Mouse (Mus musculus): ENCODE results near the gene Dock9. TPM values are rescaled to one million over a fixed set of nuclear protein-coding genes. Genes with fewer than 3 reads are reported as not detected.

Gene Dock9
- polyA plus RNA-seq, 1 experiment from 2014 or later: 14.5 TPM

GRCm38 (mm10) chr14:121530853-121531252 lies 266.8 kb downstream of the Dock9 start:
- H3K27me3 ChIP-seq (replicated peaks): no peaks in the 10 kb centered on the region
- no peak overlapping the region for H3K9ac ChIP-seq
- no peaks in the 10 kb centered on the region for H3K9me3 ChIP-seq
- WGBS: 87% methylated on average over 9 of the region's 9 CpGs
- no peak for ATAC-seq (replicated peaks)
- H3K27ac ChIP-seq: no peak overlapping the region
- H3K4me2 ChIP-seq: no peak overlapping the region
- no peaks in the 10 kb centered on the region for H3K36me3 ChIP-seq (replicated peaks)
- H3K4me3 ChIP-seq: no peak overlapping the region
- H3K4me1 ChIP-seq: no peaks in the 10 kb centered on the region

- no peaks in the 10 kb centered on the region for H3K4me1 ChIP-seq
- no peaks in the 10 kb centered on the region for H3K9me3 ChIP-seq
- no peak overlapping the region for H3K4me2 ChIP-seq
- no peak overlapping the region for H3K27ac ChIP-seq
- H3K36me3 ChIP-seq (replicated peaks): no peaks in the 10 kb centered on the region
- WGBS: 79% methylated on average over 3 of the region's 3 CpGs
- H3K9ac ChIP-seq: no peak overlapping the region
- no peak for ATAC-seq (replicated peaks)
- H3K27me3 ChIP-seq (replicated peaks): no peaks in the 10 kb centered on the region
- no peak overlapping the region for H3K4me3 ChIP-seq
Measured at GRCm38 (mm10) chr14:121527883-121528282, 269.8 kb downstream of the Dock9 start.

DNA sequence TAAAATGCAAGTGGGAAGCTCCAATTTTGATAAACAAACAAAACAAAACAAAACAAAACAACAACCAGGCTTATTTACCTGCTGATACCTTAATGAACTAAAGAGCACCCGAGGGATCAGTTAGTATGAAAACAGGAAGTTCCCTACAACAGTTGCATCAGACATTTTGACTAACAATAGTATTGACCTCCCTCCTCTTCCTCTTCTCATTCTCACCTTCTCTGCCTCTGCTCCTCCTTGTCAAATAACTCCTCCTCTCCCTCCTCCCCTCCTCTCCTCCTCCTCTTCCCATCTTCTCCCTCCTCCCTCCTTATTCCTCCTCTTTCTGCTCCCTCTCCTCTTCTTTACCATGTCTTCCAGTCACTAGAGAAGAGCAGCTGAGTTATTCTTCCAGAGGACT lies 270.4 kb downstream of the Dock9 start:
- WGBS: 88% methylated on average over 1 of the region's 1 CpGs

DNA sequence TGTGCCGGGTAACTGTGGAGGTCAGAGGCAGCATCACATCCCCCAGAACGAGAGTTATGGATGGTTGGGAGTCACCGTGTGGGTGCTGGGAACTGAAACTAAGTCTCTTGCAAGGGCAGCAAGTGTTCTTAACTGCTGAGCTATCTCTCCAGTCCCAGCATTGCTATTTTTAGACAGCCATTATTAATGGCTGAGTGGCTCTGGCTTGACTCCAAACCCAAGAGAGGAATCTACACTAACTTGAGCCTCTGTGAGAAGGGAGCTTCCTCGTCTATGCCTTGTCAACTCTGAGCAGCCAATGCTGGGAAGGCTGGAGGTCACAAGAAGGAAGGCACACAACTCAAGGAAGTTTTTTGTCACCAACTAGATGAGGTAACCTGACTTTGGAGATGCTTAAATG lies 275.9 kb downstream of the Dock9 start:
- H3K27ac ChIP-seq: no peak overlapping the region
- no peaks in the 10 kb centered on the region for H3K27me3 ChIP-seq (replicated peaks)
- no peak overlapping the region for H3K9ac ChIP-seq
- H3K4me3 ChIP-seq: no peak overlapping the region
- no peaks in the 10 kb centered on the region for H3K9me3 ChIP-seq
- no peaks in the 10 kb centered on the region for H3K4me1 ChIP-seq
- H3K36me3 ChIP-seq (replicated peaks): no peaks in the 10 kb centered on the region
- no peak overlapping the region for H3K4me2 ChIP-seq
- WGBS: 79% methylated on average over 4 of the region's 4 CpGs
- ATAC-seq (replicated peaks): no peak

More for the DNA sequence above, 270.4 kb downstream of the Dock9 start:
- Histone ChIP-seq H3K4me1 (no peaks in the 10 kb centered on the region), H3K4me2 (no peak overlapping the region), H3K9me3 (no peaks in the 10 kb centered on the region), H3K36me3 (replicated peaks) (no peaks in the 10 kb centered on the region), H3K4me3 (no peak overlapping the region), H3K27ac (no peak overlapping the region), H3K27me3 (replicated peaks) (no peaks in the 10 kb centered on the region), H3K9ac (no peak overlapping the region)
- ATAC-seq (replicated peaks): no peak

DNA sequence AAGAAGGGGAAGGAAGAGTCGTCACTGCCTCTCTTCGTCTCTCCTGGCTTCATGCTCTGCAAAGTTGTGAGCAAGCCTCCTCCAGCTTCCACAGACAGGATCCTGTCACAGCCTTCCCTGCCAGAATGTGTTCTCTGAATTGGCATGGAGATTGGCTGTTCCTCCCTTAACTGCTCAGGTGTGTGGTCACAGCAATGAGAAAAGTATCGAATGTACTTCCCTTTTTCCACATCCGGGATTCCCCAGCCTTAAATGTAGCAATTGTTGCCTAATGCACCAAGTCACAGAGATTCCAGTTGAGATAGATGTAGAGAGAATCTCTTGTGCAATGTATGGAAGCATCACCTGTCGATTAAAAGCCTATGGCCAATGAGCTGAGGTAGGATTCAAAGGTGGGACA lies 280.8 kb downstream of the Dock9 start:
- WGBS: 91% methylated on average over 5 of the region's 5 CpGs
- no peak for ATAC-seq (replicated peaks)
- no peaks in the 10 kb centered on the region for H3K36me3 ChIP-seq (replicated peaks)
- no peak overlapping the region for H3K27ac ChIP-seq
- no peak overlapping the region for H3K9ac ChIP-seq
- no peaks in the 10 kb centered on the region for H3K4me1 ChIP-seq
- H3K9me3 ChIP-seq: no peaks in the 10 kb centered on the region
- H3K4me2 ChIP-seq: no peak overlapping the region
- no peaks in the 10 kb centered on the region for H3K27me3 ChIP-seq (replicated peaks)
- H3K4me3 ChIP-seq: no peak overlapping the region

DNA sequence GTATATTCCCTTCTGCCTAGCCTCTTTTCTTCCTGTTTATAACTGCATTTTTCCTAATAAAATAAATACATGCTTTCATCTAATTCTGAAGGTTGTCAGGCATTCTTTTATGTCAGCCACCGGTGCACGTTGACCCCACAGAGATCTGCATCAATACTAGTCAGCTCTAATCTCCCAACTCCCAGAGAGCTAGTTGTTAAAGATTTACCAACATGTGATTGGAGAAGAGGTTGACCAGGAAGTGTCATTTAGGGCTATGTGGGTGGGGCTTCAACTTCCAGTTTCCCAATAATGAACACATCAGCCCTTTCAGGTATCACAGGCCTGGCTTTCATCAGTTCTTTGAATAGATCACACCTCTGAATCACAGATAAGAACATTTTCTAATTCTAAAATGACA lies 288.7 kb downstream of the Dock9 start:
- Histone ChIP-seq H3K27me3 (replicated peaks) (peaks cover 21% of the 10 kb centered on the region), H3K9ac (no peak overlapping the region), H3K4me2 (no peak overlapping the region), H3K4me1 (peaks cover 5% of the 10 kb centered on the region; the same call in 1 of the 2 replicates), H3K9me3 (no peaks in the 10 kb centered on the region), H3K27ac (no peak overlapping the region), H3K36me3 (replicated peaks) (no peaks in the 10 kb centered on the region), H3K4me3 (no peak overlapping the region)
- 60% methylated on average over 2 of the region's 2 CpGs for WGBS
- ATAC-seq (replicated peaks): no peak

- WGBS: 29% methylated on average over 6 of the region's 6 CpGs
- Histone ChIP-seq H3K27ac (no peak overlapping the region), H3K27me3 (replicated peaks) (peaks cover 21% of the 10 kb centered on the region), H3K4me2 (no peak overlapping the region), H3K9ac (no peak overlapping the region), H3K4me1 (peaks cover 5% of the 10 kb centered on the region; the same call in 1 of the 2 replicates), H3K4me3 (no peak overlapping the region), H3K36me3 (replicated peaks) (no peaks in the 10 kb centered on the region), H3K9me3 (no peaks in the 10 kb centered on the region)
- ATAC-seq (replicated peaks): no peak
Measured at GRCm38 (mm10) chr14:121506336-121506735, 291.3 kb downstream of the Dock9 start.

- WGBS: 30% methylated on average over 9 of the region's 9 CpGs
- peak overlapping the region; percentile 30; the same call in 1 of the 2 replicates for H3K4me2 ChIP-seq
Measured at GRCm38 (mm10) chr14:121505485-121505860, 292.2 kb downstream of the Dock9 start.

GRCm38 (mm10) chr14:121504781-121505484 lies 292.7 kb downstream of the Dock9 start, which contains the start of gene Slc15a1:
Slc15a1 (minus strand) TSS chr14:121505252.
- no peak within 1 kb of the TSS for H3K27ac ChIP-seq
- no peak within 1 kb of the TSS for H3K9ac ChIP-seq
- peak within 1 kb of the TSS; percentile 30 for H3K4me2 ChIP-seq
- 11% methylated on average over 33 of the region's 33 CpGs for WGBS
- no peaks in the 10 kb centered on the region for H3K9me3 ChIP-seq
- 0 out of 2 replicates have a peak within 1 kb of the TSS, but pooled peaks have one; percentile 8 for H3K4me3 ChIP-seq
- peaks cover 21% of the 10 kb centered on the region for H3K27me3 ChIP-seq (replicated peaks)
- no peak for ATAC-seq (replicated peaks)
- no peaks in the 10 kb centered on the region for H3K36me3 ChIP-seq (replicated peaks)
- peaks cover 5% of the 10 kb centered on the region; the same call in 1 of the 2 replicates for H3K4me1 ChIP-seq

More at GRCm38 (mm10) chr14:121505485-121505860, 292.2 kb downstream of the Dock9 start:
- H3K27ac ChIP-seq: no peak overlapping the region
- H3K27me3 ChIP-seq (replicated peaks): peaks cover 21% of the 10 kb centered on the region
- H3K4me3 ChIP-seq: no peak overlapping the region
- no peaks in the 10 kb centered on the region for H3K36me3 ChIP-seq (replicated peaks)
- H3K4me1 ChIP-seq: peaks cover 5% of the 10 kb centered on the region; the same call in 1 of the 2 replicates
- no peak for ATAC-seq (replicated peaks)
- H3K9ac ChIP-seq: no peak overlapping the region
- no peaks in the 10 kb centered on the region for H3K9me3 ChIP-seq

DNA sequence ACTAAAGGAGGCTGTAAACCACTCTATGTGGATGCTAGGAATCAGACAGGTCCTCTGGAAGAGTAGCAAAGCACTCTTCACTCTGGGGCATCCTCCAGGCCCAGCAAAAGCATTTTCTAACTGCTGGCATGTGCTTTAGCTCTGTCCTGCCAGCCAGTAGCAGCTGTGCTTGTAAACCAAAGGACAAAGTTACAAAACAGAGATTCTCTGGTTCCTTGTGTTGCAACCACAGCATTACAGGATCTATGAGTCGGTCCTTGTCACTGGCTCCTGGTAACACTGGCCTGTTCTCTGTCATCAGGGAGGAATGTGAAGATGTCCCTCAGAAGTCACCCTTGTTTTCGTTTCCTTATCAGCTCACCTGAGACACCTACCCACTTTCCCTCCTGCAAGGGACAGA lies 297.1 kb downstream of the Dock9 start:
- H3K4me2 ChIP-seq: no peak overlapping the region
- no peak overlapping the region for H3K4me3 ChIP-seq
- no peak overlapping the region for H3K9ac ChIP-seq
- peaks cover 15% of the 10 kb centered on the region for H3K27me3 ChIP-seq (replicated peaks)
- no peaks in the 10 kb centered on the region for H3K36me3 ChIP-seq (replicated peaks)
- H3K27ac ChIP-seq: no peak overlapping the region
- H3K4me1 ChIP-seq: peaks cover 5% of the 10 kb centered on the region; the same call in 1 of the 2 replicates
- ATAC-seq (replicated peaks): no peak
- WGBS: 74% methylated on average over 2 of the region's 2 CpGs
- no peaks in the 10 kb centered on the region for H3K9me3 ChIP-seq

GRCm38 (mm10) chr14:121499769-121500168 lies 297.9 kb downstream of the Dock9 start:
- Histone ChIP-seq H3K36me3 (replicated peaks) (no peaks in the 10 kb centered on the region), H3K4me3 (no peak overlapping the region), H3K9me3 (no peaks in the 10 kb centered on the region), H3K4me1 (peaks cover under 1% of the 10 kb centered on the region; the same call in 1 of the 2 replicates), H3K4me2 (no peak overlapping the region), H3K27ac (no peak overlapping the region), H3K27me3 (replicated peaks) (peaks cover 7% of the 10 kb centered on the region), H3K9ac (no peak overlapping the region)
- 53% methylated on average over 1 of the region's 1 CpGs for WGBS
- no peak for ATAC-seq (replicated peaks)

GRCm38 (mm10) chr14:121497800-121498199 lies 299.8 kb downstream of the Dock9 start:
- no peaks in the 10 kb centered on the region for H3K36me3 ChIP-seq (replicated peaks)
- no peak overlapping the region for H3K27ac ChIP-seq
- H3K4me1 ChIP-seq: no peaks in the 10 kb centered on the region; the same call in 1 of the 2 replicates
- H3K27me3 ChIP-seq (replicated peaks): no peaks in the 10 kb centered on the region
- WGBS: 81% methylated on average over 1 of the region's 1 CpGs
- no peaks in the 10 kb centered on the region for H3K9me3 ChIP-seq
- H3K4me3 ChIP-seq: no peak overlapping the region
- no peak overlapping the region for H3K9ac ChIP-seq
- no peak for ATAC-seq (replicated peaks)
- H3K4me2 ChIP-seq: no peak overlapping the region

DNA sequence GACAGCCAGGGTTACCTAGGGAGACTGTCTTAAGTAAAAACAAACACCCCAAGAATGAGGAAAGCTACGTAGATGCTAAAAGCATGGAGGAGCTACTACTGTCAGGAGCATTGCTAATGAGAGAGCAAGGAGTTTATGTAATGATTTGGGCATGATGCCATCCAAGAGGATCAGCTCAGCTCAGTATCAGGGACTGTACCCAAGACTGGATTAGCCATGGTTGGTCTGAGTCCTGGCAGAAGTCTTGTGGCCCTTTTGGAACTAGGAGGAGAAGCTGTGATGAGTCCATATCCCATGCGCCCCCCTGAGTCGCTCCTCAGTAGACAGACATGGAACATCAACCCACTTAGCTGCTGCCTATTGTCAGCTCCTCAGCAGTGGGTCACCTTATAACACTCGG lies 301.9 kb downstream of the Dock9 start:
- Histone ChIP-seq H3K4me3 (no peak overlapping the region), H3K9me3 (no peaks in the 10 kb centered on the region), H3K9ac (no peak overlapping the region), H3K4me1 (peaks cover 7% of the 10 kb centered on the region), H3K4me2 (no peak overlapping the region), H3K36me3 (replicated peaks) (no peaks in the 10 kb centered on the region), H3K27me3 (replicated peaks) (no peaks in the 10 kb centered on the region), H3K27ac (no peak overlapping the region)
- WGBS: 81% methylated on average over 4 of the region's 4 CpGs
- no peak for ATAC-seq (replicated peaks)

All from midbrain, embryonic 15.5 days (tissue).